Mouse (Mus musculus): ENCODE measurements at regions not wholly inside any gene's neighbourhood (a gene's known extent, or its start where the extent isn't known, plus 50 kb on each side); places are given as distances from the start of the nearest gene placed in this dataset.

GRCm38 (mm10) chr17:87530162-87530817 is 83.6 kb upstream of the Calm2 start:
- intact Hi-C loops (cut with DNase I), result loop anchor here (1.0 to 5.0 kb wide), 3 partner anchors 84 to 213 kb away; partner anchors contain the start of gene Calm2
- DNase-seq (ENCODE audit: low spot score in 2 of 2), result peak; percentile 74 to 82

GRCm38 (mm10) chr17:87530818-87531410 is 84.2 kb upstream of the Calm2 start:
- DNase-seq (ENCODE audit: low spot score in 2 of 2), result no peak

GRCm38 (mm10) chr17:87531411-87532157 is 84.8 kb upstream of the Calm2 start:
- DNase-seq (ENCODE audit: low spot score in 2 of 2), result peak; percentile 27 to 47
- intact Hi-C loops (cut with DNase I), result loop anchor here (1.0 to 5.0 kb wide), 3 partner anchors 71 to 215 kb away; no protein-coding TSS in a partner anchor

More at GRCm38 (mm10) chr17:87530818-87531410, 84.2 kb upstream of the Calm2 start:
- intact Hi-C loops (cut with DNase I), result loop anchor here (1.0 to 5.0 kb wide), 4 partner anchors 71 to 214 kb away; partner anchors contain the start of gene Calm2

GRCm38 (mm10) chr17:87532158-87532545 is 85.4 kb upstream of the Calm2 start:
- intact Hi-C loops (cut with DNase I), result loop anchor here (5.0 kb wide), 1 partner anchor 155 kb away; no protein-coding TSS in a partner anchor
- DNase-seq (ENCODE audit: low spot score in 2 of 2), result peak in 1 of 2 experiments; percentile 35

- intact Hi-C loops (cut with DNase I), result loop anchor here (5.0 kb wide), 1 partner anchor 155 kb away; no protein-coding TSS in a partner anchor
- no peak for DNase-seq (ENCODE audit: low spot score in 2 of 2)
Measured at GRCm38 (mm10) chr17:87532762-87533161, 86.0 kb upstream of the Calm2 start.

- DNase-seq (ENCODE audit: low spot score in 2 of 2), result no peak
- intact Hi-C loops (cut with DNase I), result no loop called here
Measured at GRCm38 (mm10) chr17:87549568-87549967, 86.2 kb upstream of the Epcam start.

- DNase-seq (ENCODE audit: low spot score in 2 of 2), result no peak
- intact Hi-C loops (cut with DNase I), result no loop called here
Measured at GRCm38 (mm10) chr17:87550518-87551164, 85.1 kb upstream of the Epcam start.

- intact Hi-C loops (cut with DNase I), result no loop called here
- no peak for DNase-seq (ENCODE audit: low spot score in 2 of 2)
Measured at GRCm38 (mm10) chr17:87554561-87554960, 81.2 kb upstream of the Epcam start.

GRCm38 (mm10) chr17:87558419-87558818 is 77.4 kb upstream of the Epcam start:
- intact Hi-C loops (cut with DNase I), result no loop called here
- DNase-seq (ENCODE audit: low spot score in 2 of 2), result no peak

GRCm38 (mm10) chr17:87559641-87560040 is 76.1 kb upstream of the Epcam start:
- no peak for DNase-seq (ENCODE audit: low spot score in 2 of 2)
- intact Hi-C loops (cut with DNase I), result no loop called here

- intact Hi-C loops (cut with DNase I), result no loop called here
- no peak for DNase-seq (ENCODE audit: low spot score in 2 of 2)
Measured at GRCm38 (mm10) chr17:87560923-87561322, 74.9 kb upstream of the Epcam start.

GRCm38 (mm10) chr17:87563375-87563774 is 72.4 kb upstream of the Epcam start:
- DNase-seq (ENCODE audit: low spot score in 2 of 2), result peak in 1 of 2 experiments; percentile 29
- intact Hi-C loops (cut with DNase I), result no loop called here

GRCm38 (mm10) chr17:87565631-87566030 is 70.1 kb upstream of the Epcam start:
- DNase-seq (ENCODE audit: low spot score in 2 of 2), result no peak
- intact Hi-C loops (cut with DNase I), result no loop called here

- no peak for DNase-seq (ENCODE audit: low spot score in 2 of 2)
- intact Hi-C loops (cut with DNase I), result no loop called here
Measured at GRCm38 (mm10) chr17:87566296-87566695, 69.5 kb upstream of the Epcam start.

GRCm38 (mm10) chr17:87566996-87567395 is 68.8 kb upstream of the Epcam start:
- DNase-seq (ENCODE audit: low spot score in 2 of 2), result no peak
- intact Hi-C loops (cut with DNase I), result no loop called here

GRCm38 (mm10) chr17:87567475-87567874 is 68.3 kb upstream of the Epcam start:
- no peak for DNase-seq (ENCODE audit: low spot score in 2 of 2)
- intact Hi-C loops (cut with DNase I), result no loop called here

- intact Hi-C loops (cut with DNase I), result loop anchor here (2.0 to 10.0 kb wide), 2 partner anchors 123 to 525 kb away; partner anchors contain the start of gene Calm2
Measured at GRCm38 (mm10) chr17:87569981-87570380, 65.8 kb upstream of the Epcam start.

GRCm38 (mm10) chr17:87570676-87571344 is 65.0 kb upstream of the Epcam start:
- intact Hi-C loops (cut with DNase I), result loop anchor here (1.0 to 10.0 kb wide), 3 partner anchors 124 to 526 kb away; partner anchors contain the start of gene Calm2
- DNase-seq (ENCODE audit: low spot score in 2 of 2), result peak in 1 of 2 experiments; percentile 16

More at GRCm38 (mm10) chr17:87569981-87570380, 65.8 kb upstream of the Epcam start:
- DNase-seq (ENCODE audit: low spot score in 2 of 2), result no peak

GRCm38 (mm10) chr17:87571345-87571932 is 64.3 kb upstream of the Epcam start:
- intact Hi-C loops (cut with DNase I), result loop anchor here (1.0 to 10.0 kb wide), 3 partner anchors 125 to 527 kb away; partner anchors contain the start of gene Calm2
- DNase-seq (ENCODE audit: low spot score in 2 of 2), result peak; percentile 92 to 96
